Mouse (Mus musculus) erythroblast, embryonic 14.5 days (primary cell): ENCODE measurements around the gene Macrod2. TPM values are rescaled to one million over a fixed set of nuclear protein-coding genes. Genes with fewer than 3 reads are reported as not detected.

ENCODE experiments used
- H3K27me3 ChIP-seq: 2 replicates; pipeline ENCODE4 v1.6.1; 2012; ENCODE audit warnings: inconsistent platforms; ENCODE audit not compliant: control insufficient read depth
- H3K36me3 ChIP-seq: 2 replicates; pipeline ENCODE4 v1.6.1; 2012; ENCODE audit warnings: mild to moderate bottlenecking, inconsistent platforms; ENCODE audit not compliant: control insufficient read depth
- H3K4me1 ChIP-seq: 2 replicates; pipeline ENCODE4 v1.6.1; 2012; ENCODE audit warnings: inconsistent platforms; ENCODE audit not compliant: control insufficient read depth
- H3K4me3 ChIP-seq: replicated peaks from 2 replicates; pipeline ENCODE3; 2012; ENCODE audit warnings: moderate library complexity, mild to moderate bottlenecking, inconsistent platforms
- H3K9me3 ChIP-seq: 2 replicates; pipeline ENCODE4 v1.6.1; 2012; ENCODE audit warnings: low read length, inconsistent platforms, mixed read lengths; ENCODE audit not compliant: control insufficient read depth
- GATA1 ChIP-seq: IDR thresholded peaks from 2 replicates; pipeline ENCODE4 v1.6.1; 2012; ENCODE audit warnings: low read length, inconsistent platforms, mixed read lengths
- TAL1 ChIP-seq: IDR thresholded peaks from 3 replicates; pipeline ENCODE4 v1.6.1; 2012; ENCODE audit warnings: low read length, inconsistent platforms, mixed read lengths
- polyA plus RNA-seq: library from polyadenylated mRNA; stranded (reverse); fragments of >175 nt; gene quantifications from 2 replicates; pipeline ENCODE4 v1.2.3, GENCODE M21; 2012

Gene Macrod2
- polyA plus RNA-seq, 1 experiment, result 0.81 TPM

DNA sequence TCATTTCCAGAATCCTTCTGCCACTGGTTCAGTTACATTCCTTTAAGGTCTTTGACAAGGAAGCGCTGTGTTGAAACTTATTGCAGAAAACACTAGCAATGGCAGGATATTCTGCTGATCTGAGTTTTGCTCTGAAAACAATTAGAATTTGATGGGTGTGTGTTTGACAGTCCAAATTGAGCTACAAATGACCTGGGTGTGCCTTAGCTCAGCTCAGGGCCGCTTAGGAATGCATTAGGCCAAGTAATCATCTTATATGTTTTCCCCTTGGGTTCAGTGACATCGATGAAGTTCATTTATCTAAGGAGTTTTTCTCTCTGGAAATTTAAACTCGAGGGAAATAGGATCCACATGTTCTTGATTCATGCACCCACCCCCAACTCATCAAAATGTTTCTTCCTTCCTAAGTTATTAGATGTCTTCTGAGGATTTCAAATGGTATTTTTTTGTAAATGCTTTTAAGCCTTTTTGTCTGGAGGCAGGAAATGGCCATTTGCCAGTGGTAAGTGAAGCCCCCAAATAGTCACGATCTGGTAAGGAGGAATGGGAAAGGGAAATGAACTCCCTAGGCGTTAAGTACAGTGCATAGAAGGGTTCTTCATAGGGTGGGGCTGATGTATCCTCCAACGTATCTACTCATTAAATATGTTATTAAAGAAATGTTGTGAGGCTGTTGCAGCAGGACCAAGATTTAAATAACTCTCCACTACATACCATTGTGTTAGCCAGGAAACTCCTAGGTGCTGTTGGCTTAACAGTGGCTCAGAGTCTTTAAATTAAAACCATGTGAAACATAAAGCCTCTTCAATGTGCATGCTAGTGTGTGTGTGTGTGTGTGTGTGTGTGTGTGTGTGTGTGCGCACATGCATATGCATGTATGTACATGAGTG lies 1430.7 kb downstream of the Macrod2 start:
- Histone ChIP-seq H3K9me3 (no peaks in the 10 kb centered on the region; the same call in 1 of the 2 replicates), H3K4me3 (no peak overlapping the region), H3K36me3 (no peaks in the 10 kb centered on the region), H3K4me1 (no peaks in the 10 kb centered on the region), H3K27me3 (no peaks in the 10 kb centered on the region)
- no peak for TF ChIP-seq GATA1
- TF ChIP-seq TAL1, result no peak

DNA sequence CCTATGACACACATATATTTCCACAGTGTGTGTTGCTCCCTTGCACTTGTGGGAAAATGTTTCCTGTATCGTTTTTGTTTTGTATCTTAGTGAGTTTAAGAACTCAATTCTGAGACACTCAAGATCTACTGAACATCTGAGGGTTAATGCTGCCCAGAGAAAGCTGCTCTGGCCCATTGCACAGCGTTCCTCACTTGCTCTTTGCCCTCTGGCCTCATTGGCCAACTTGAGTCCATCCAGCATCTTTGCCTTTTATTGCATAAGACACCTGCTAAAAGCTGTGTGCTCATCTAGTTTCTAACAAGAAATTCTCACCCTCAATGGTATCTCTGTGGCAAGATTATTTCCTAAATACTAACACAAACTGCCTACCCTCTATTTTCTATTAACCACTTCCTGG lies 1435.4 kb downstream of the Macrod2 start:
- no peak for TF ChIP-seq GATA1
- TF ChIP-seq TAL1, result no peak
- no peaks in the 10 kb centered on the region for H3K4me1 ChIP-seq

DNA sequence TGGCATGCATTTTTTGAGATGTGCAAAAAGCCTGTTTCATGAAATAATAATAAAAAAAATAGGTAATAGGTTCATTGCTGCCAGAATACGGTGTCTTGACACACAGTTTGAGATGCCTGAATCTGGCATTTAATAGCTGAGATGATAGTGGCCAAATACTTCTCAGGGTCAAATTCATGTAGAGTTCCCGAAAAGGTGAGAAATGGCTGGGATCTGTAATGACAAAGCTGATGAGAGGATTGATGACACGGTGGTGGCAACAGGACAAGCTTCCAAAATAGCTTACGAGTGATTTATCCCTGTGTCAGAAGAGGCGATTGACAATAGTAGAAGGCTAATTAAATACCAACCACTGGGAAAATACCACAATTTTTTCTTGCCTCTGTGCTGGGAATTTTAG lies 1436.4 kb downstream of the Macrod2 start:
- H3K9me3 ChIP-seq, result no peaks in the 10 kb centered on the region; the same call in 1 of the 2 replicates
- no peaks in the 10 kb centered on the region for H3K4me1 ChIP-seq
- no peaks in the 10 kb centered on the region for H3K27me3 ChIP-seq
- H3K36me3 ChIP-seq, result no peaks in the 10 kb centered on the region
- TF ChIP-seq TAL1, result no peak
- TF ChIP-seq GATA1, result no peak
- no peak overlapping the region for H3K4me3 ChIP-seq

More for the DNA sequence above, 1435.4 kb downstream of the Macrod2 start:
- Histone ChIP-seq H3K27me3 (no peaks in the 10 kb centered on the region), H3K4me3 (no peak overlapping the region), H3K36me3 (no peaks in the 10 kb centered on the region), H3K9me3 (no peaks in the 10 kb centered on the region; the same call in 1 of the 2 replicates)

DNA sequence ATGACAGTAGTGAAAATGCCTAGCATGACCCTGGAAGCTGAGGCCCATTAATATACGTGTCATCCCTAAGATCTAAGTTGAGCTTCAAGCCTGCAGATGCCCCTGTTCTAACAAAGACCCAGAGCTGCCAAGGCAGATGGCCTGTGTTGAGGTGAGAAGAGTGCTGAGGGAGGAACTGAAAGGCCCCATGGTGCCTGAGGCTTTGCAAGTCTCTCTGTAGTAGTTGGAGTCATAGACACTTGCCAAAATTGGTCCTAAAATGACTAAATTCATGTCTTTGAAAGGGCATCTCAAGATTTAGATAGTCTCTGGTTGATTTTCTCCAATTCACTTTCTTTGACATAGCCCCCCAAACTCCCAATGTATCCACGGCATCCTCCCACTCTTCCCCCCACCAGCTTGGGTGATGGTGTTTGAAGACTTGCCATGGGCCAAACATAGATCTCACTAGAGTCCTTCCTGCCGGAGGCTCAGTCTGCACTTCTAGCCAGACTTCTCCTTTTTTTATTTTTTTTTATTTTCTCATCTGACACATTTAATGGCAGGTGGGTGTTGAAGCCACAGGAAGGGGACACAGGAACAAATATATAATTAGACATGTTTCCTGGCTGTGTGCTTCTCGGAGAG lies 1439.2 kb downstream of the Macrod2 start:
- no peaks in the 10 kb centered on the region for H3K27me3 ChIP-seq
- TF ChIP-seq GATA1 (no peak), TAL1 (no peak)
- no peaks in the 10 kb centered on the region for H3K9me3 ChIP-seq
- H3K4me1 ChIP-seq, result no peaks in the 10 kb centered on the region
- no peaks in the 10 kb centered on the region for H3K36me3 ChIP-seq
- no peak overlapping the region for H3K4me3 ChIP-seq

DNA sequence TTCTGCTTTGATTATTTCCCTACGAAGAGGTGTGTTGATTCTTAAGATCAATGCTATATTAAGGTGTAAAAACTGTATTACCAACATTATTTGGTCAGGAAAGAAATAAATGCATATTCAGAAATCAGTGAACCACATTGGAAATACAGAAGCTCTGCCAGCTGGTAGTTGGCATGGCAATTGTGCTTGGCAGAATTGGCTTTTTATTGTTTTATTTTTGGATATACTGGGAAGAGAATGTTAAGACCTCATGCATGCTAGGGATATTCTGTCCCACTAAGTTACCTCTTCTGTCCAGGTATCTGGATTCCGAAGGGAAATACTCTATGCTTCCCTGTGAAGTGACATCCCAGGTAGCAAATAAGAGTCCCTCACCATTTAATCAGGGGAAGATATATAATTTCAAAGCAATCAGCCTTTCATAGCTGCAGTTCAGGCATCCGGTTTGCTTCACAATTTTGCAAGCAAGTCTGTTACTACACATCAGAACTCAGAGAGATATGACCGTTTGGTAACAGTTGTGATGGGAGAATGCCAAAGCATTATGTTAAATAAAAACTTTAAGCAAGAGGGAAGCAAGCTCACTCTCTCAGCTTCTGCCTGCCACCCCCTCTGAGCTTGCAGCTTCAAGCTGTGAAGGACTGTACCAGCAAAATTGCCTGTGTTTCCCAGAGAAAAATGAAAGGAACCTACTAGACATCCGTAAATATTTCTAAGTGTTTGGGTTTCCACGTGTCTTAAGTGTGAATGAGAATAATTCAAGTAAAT lies 1449.5 kb downstream of the Macrod2 start:
- H3K4me3 ChIP-seq, result no peak overlapping the region
- no peak for TF ChIP-seq GATA1
- TF ChIP-seq TAL1, result no peak
- no peaks in the 10 kb centered on the region for H3K9me3 ChIP-seq
- H3K36me3 ChIP-seq, result no peaks in the 10 kb centered on the region
- H3K27me3 ChIP-seq, result no peaks in the 10 kb centered on the region
- no peaks in the 10 kb centered on the region for H3K4me1 ChIP-seq

DNA sequence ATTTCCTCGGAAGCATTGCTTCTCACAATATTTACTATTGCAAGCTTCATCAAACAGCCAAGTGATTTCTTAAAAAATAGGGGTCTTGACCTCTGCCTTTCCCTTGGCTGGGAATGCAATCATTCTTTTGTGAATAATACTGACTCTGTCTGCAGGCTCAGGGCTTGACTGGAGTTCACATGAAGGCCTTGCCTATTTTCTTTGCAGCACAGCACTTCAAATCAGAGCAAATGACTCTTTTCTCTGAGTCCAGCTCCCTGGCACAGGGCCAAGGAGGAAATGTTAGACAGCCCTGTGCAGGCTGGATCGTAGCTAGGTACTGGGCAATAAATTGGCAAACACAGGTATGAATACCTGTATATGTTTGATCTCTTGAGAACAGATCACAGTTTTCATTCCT lies 1464.1 kb downstream of the Macrod2 start:
- Histone ChIP-seq H3K4me3 (no peak overlapping the region), H3K9me3 (peaks cover 2% of the 10 kb centered on the region; the same call in 1 of the 2 replicates), H3K36me3 (no peaks in the 10 kb centered on the region), H3K27me3 (no peaks in the 10 kb centered on the region), H3K4me1 (no peaks in the 10 kb centered on the region)
- no peak for TF ChIP-seq GATA1
- no peak for TF ChIP-seq TAL1

DNA sequence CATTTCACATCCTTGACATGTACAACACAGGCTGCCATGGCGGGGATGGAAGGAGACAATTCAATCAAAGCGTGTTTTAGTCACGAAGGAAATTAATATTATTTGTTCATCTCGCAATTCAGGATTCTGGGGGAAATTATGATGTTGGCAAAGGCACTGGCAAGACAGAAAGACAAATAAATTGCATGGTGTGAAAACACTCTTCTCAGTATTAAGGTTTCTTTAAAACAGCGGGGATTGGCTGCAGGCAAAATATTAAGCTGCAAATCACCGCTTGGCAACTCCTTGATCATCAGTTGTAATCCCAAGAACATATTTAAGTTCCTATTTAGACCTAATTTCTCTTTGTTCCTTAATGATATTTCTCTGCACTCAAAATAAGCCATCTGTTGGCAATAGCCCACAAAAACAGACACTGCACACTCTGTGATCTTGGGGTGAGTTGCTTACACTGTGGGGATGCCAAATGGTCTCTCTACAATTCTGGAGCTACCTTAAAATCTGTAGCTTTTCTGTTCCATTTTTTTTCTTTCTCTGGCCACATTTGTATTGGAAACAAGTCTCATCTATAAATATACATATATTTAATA lies 1466.7 kb downstream of the Macrod2 start:
- Histone ChIP-seq H3K27me3 (no peaks in the 10 kb centered on the region), H3K9me3 (peaks cover 2% of the 10 kb centered on the region; the same call in 1 of the 2 replicates), H3K4me1 (no peaks in the 10 kb centered on the region), H3K4me3 (no peak overlapping the region), H3K36me3 (no peaks in the 10 kb centered on the region)
- TF ChIP-seq GATA1 (no peak), TAL1 (no peak)

DNA sequence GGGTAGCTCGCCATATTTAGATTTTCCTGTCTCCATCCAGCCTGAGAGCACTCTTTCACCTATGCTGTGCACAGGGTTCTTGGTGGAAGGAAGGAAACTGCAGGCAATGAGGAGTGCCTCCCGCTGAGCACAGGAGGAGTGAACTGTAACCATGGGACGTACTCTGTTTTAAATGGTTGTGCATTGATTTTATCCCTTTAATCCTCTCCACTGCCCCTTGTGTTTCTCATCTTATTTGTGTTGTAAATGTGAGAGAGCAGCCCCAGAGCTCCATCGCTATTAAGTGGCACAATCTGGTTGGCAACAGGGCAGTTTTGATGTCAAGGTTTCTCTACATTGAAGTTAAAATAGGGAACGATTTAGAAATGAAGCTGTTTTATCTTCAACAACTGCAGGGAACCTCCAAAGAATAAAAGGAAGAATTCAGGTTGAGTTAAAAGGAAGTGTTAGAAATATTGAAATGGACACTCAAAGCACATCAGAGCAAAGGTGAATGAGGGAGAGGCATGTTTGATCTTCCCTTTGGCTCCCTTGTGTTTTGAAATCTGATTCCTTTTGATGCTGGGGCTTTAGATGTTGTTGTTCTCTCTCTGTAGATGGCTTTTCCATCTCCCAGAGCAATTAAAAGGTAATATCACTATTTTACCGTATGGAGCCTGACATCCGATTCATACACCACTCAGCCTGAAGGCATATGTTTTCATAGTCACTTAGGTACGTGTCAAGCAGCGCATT lies 1467.6 kb downstream of the Macrod2 start:
- H3K4me1 ChIP-seq, result no peaks in the 10 kb centered on the region
- H3K4me3 ChIP-seq, result no peak overlapping the region
- no peaks in the 10 kb centered on the region for H3K27me3 ChIP-seq
- H3K36me3 ChIP-seq, result no peaks in the 10 kb centered on the region
- peaks cover 2% of the 10 kb centered on the region; the same call in 1 of the 2 replicates for H3K9me3 ChIP-seq
- TF ChIP-seq GATA1 (no peak), TAL1 (no peak)
